Mouse (Mus musculus): ENCODE data around the gene Mapk8ip2.

Mapk8ip2 gene

GRCm38 (mm10) chr15:89452906-89453864 lies 528 bp upstream of the Mapk8ip2 start:
- peak; percentile 47 to 78 for DNase-seq (ENCODE audit: low spot score in 2 of 2)

GRCm38 (mm10) chr15:89454857-89455256 lies 1.1 kb downstream of the Mapk8ip2 start:
- no peak for DNase-seq (ENCODE audit: low spot score in 2 of 2)

GRCm38 (mm10) chr15:89455642-89456041 lies 1.9 kb downstream of the Mapk8ip2 start:
- no peak for DNase-seq (ENCODE audit: low spot score in 2 of 2)

GRCm38 (mm10) chr15:89458942-89459341 lies 5.2 kb downstream of the Mapk8ip2 start:
- no peak for DNase-seq (ENCODE audit: low spot score in 2 of 2)

- DNase-seq (ENCODE audit: low spot score in 2 of 2) = no peak
Observed at GRCm38 (mm10) chr15:89459821-89460220, 6.1 kb downstream of the Mapk8ip2 start.

- DNase-seq (ENCODE audit: low spot score in 2 of 2) = no peak
Observed at GRCm38 (mm10) chr15:89460298-89460697, 6.6 kb downstream of the Mapk8ip2 start.

- no peak for DNase-seq (ENCODE audit: low spot score in 2 of 2)
Observed at GRCm38 (mm10) chr15:89461321-89461720, 7.6 kb downstream of the Mapk8ip2 start.

GRCm38 (mm10) chr15:89462176-89462575 lies 8.5 kb downstream of the Mapk8ip2 start:
- DNase-seq (ENCODE audit: low spot score in 2 of 2) = no peak

- no peak for DNase-seq (ENCODE audit: low spot score in 2 of 2)
Observed at GRCm38 (mm10) chr15:89463334-89464235, 9.9 kb downstream of the Mapk8ip2 start.

GRCm38 (mm10) chr15:89465052-89465451 lies 11.3 kb downstream of the Mapk8ip2 start:
- DNase-seq (ENCODE audit: low spot score in 2 of 2) = no peak

- DNase-seq (ENCODE audit: low spot score in 2 of 2) = no peak
Observed at GRCm38 (mm10) chr15:89468577-89468976, 14.9 kb downstream of the Mapk8ip2 start.

GRCm38 (mm10) chr15:89471476-89471875 lies 17.8 kb downstream of the Mapk8ip2 start:
- DNase-seq (ENCODE audit: low spot score in 2 of 2) = no peak

GRCm38 (mm10) chr15:89473370-89473769 lies 19.7 kb downstream of the Mapk8ip2 start:
- no peak for DNase-seq (ENCODE audit: low spot score in 2 of 2)

- no peak for DNase-seq (ENCODE audit: low spot score in 2 of 2)
Observed at GRCm38 (mm10) chr15:89473921-89474320, 20.2 kb downstream of the Mapk8ip2 start.

- peak in 1 of 2 experiments; percentile 40 for DNase-seq (ENCODE audit: low spot score in 2 of 2)
Observed at GRCm38 (mm10) chr15:89474596-89475292, 21.0 kb downstream of the Mapk8ip2 start.

GRCm38 (mm10) chr15:89475293-89475600 lies 21.5 kb downstream of the Mapk8ip2 start:
- no peak for DNase-seq (ENCODE audit: low spot score in 2 of 2)

- DNase-seq (ENCODE audit: low spot score in 2 of 2) = peak; percentile 80 to 94
Observed at GRCm38 (mm10) chr15:89475611-89476474, 22.1 kb downstream of the Mapk8ip2 start.

GRCm38 (mm10) chr15:89476475-89476815 lies 22.7 kb downstream of the Mapk8ip2 start:
- DNase-seq (ENCODE audit: low spot score in 2 of 2) = no peak

GRCm38 (mm10) chr15:89477091-89477491 lies 23.4 kb downstream of the Mapk8ip2 start, which contains the start of gene Arsa:
Gene Arsa (minus strand): TSS chr15:89477425.
- DNase-seq (ENCODE audit: low spot score in 2 of 2) = no peak

GRCm38 (mm10) chr15:89477806-89478205 lies 24.1 kb downstream of the Mapk8ip2 start:
- DNase-seq (ENCODE audit: low spot score in 2 of 2) = no peak

- DNase-seq (ENCODE audit: low spot score in 2 of 2) = no peak
Observed at GRCm38 (mm10) chr15:89478622-89479021, 24.9 kb downstream of the Mapk8ip2 start.

Measured in spleen, postnatal 10 days (tissue).